Mouse (Mus musculus): ENCODE measurements around the gene Hoxc12. TPM values are rescaled to one million over a fixed set of nuclear protein-coding genes. Genes with fewer than 3 reads are reported as not detected.

The Hoxc12 gene
- polyA plus RNA-seq, 1 experiment, result 4.9 TPM

DNA sequence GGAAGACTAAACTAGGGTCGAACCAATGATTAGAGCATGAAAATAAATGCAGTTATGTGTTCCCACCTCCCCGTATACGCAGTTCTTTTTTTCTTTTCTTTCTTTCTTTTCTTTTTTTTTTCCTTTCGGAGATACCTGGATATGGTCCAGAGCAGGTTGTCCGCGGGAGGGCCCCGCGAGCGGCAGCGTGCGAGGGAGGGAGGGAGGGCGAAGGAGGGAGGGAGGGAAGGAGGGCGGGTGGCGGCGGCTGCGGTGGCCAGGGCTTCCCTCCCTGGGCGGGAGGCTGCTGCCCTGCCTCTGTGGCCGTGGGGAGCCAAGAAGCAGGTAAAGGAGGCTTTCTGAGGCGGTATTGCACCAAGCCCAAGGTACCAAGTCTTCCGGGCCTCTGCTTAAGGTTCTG, 39.6 kb downstream of the Hoxc12 start, which contains the start of gene Hoxc9:
Gene Hoxc9 (plus strand): TSS at position 269 of the 400 bp plus-strand sequence.
- no peak for TF ChIP-seq CEBPB (IDR thresholded peaks at IDR 0.05; ENCODE audit: low read depth)
- Histone ChIP-seq H3K79me2 (ENCODE audit: control insufficient read depth, insufficient read depth) (peaks cover 100% of the 10 kb centered on the region), H3K79me3 (ENCODE audit: low read depth) (peaks cover 93% of the 10 kb centered on the region), H3K36me3 (ENCODE audit: control insufficient read depth, insufficient read depth) (peaks cover 12% of the 10 kb centered on the region), H3K27me3 (ENCODE audit: control insufficient read depth, insufficient read depth, insufficient read length) (no peaks in the 10 kb centered on the region), H3K4me3 (ENCODE audit: insufficient read depth, poor library complexity, severe bottlenecking) (peak within 1 kb of the TSS; percentile 52), H3ac (ENCODE audit: control insufficient read depth, insufficient read length, low read depth) (peak within 1 kb of the TSS; percentile 94)

DNA sequence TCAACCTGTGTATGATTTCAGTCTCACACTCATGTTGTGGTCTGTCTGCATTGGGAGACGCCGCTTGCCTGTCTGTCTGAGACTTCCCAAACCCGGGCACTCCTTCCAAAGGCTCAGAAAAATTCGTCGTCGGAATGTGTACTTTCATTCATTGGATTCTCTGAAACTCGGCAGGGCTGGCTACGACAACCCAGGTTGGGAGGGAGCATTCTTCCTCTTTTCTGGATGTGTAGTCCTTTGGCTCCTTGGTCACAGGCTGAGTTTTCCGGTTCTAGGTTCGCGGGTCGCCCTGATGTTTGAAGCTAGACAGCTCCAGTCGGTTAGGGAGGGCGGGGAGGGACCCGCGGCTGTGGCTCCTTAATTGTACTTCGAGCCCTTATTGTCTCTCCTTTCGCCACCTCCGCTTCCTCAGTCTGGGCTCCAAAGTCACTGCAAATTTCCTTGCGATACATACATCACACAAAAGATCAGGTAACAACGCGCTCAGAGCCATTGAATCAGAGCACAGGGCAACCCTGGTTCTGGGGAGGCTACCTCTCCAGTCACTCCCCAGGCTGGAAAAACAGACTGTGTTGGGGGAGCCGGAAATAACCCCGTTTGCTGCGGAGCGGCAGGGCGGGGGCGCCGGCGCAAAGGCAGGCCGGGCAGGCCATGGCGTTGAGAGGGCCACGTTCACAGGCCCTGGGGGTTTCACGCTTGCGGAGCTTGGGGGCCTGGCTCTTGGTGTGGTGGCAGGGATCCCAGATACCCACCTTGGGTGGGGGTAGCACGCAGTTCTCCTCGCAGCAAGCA, 40.3 kb downstream of the Hoxc12 start:
- H3K79me3 ChIP-seq (ENCODE audit: low read depth), result peaks cover 91% of the 10 kb centered on the region
- no peak for TF ChIP-seq MAX (IDR thresholded peaks at IDR 0.05)
- H3ac ChIP-seq (ENCODE audit: control insufficient read depth, insufficient read length, low read depth), result peak overlapping the region; percentile 94
- H3K27me3 ChIP-seq (ENCODE audit: control insufficient read depth, insufficient read depth, insufficient read length), result no peaks in the 10 kb centered on the region
- H3K4me3 ChIP-seq (ENCODE audit: insufficient read depth, poor library complexity, severe bottlenecking), result peak overlapping the region; percentile 52
- H3K36me3 ChIP-seq (ENCODE audit: control insufficient read depth, insufficient read depth), result peaks cover 12% of the 10 kb centered on the region
- peaks cover 100% of the 10 kb centered on the region for H3K79me2 ChIP-seq (ENCODE audit: control insufficient read depth, insufficient read depth)

DNA sequence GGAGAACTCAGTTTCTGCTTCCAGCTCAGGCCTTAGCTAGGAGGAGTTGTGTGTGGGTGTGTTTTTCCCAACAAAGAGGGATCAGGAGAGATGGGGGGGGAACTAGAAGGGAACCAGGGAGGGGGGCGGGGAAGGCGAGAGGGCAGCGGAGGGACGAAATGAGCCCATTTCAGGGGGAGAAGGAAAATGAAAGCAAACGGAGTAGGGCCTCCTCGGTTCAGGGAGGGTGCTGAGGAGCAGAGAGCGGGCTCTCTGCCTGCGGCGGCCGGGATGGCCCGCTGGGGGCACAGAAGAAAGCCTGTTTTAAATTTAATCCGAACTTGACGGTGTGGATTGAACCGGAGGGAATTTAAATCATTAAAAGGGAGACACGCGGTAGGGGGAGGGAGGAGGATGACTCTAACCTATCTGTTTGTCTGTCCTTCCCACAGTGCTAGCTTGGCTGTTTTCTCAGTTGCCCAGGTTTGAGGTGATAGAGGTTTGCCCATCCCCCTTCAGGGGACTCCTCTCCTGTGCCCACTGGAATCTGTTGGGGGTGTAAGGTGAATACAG, 40.9 kb downstream of the Hoxc12 start:
- Histone ChIP-seq H3K79me3 (ENCODE audit: low read depth) (peaks cover 90% of the 10 kb centered on the region), H3ac (ENCODE audit: control insufficient read depth, insufficient read length, low read depth) (peak overlapping the region; percentile 94), H3K36me3 (ENCODE audit: control insufficient read depth, insufficient read depth) (peaks cover 7% of the 10 kb centered on the region), H3K27me3 (ENCODE audit: control insufficient read depth, insufficient read depth, insufficient read length) (no peaks in the 10 kb centered on the region), H3K4me3 (ENCODE audit: insufficient read depth, poor library complexity, severe bottlenecking) (peak overlapping the region; percentile 52), H3K79me2 (ENCODE audit: control insufficient read depth, insufficient read depth) (peaks cover 100% of the 10 kb centered on the region)
- TF ChIP-seq MAX (IDR thresholded peaks at IDR 0.05) (peak; percentile 4), USF1 (IDR thresholded peaks at IDR 0.05; ENCODE audit: low read depth) (no peak)

DNA sequence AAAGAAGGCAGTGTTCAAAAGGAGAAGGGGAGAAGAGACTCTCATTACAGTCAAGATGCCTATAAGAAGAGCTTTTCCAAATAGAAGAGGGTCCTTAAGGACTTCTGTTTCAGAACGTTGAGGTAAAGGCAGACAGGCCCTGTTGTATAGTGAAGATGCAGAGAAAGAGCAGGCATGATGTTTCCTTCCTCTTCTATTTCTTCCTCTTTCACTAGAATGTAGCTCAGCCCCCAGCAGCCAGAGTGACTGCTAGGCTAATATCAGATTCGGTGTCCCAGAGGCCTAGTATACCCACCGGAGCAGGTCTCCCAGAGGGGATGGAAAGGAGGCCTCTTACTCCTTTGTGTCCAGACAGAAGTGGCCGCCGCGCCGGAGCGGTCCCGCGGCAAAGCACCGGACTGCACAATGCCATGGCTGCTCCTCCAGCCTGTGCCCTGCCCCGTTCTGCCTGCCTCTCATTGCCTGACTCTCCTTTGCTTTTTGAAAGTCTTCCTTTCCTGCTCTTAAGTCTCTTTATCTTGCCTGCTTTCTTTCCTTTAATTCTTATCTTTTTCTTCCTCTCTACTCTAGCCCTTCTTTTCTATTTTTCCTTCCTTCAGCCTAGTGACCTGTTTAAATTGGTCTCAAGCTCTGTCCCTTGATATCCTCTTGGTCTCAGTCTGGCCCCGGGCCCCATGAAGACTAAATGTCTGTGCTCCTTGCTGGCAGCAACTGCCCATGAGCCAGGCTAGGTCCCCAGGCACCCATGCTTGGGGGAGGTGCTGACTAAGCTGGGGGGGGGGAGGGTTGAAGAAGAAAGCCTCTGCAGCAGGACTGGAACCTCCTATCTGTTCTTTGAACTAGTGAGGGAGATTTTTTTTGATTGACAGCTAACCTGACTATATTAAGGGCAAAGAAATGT, 42.3 kb downstream of the Hoxc12 start:
- H3K36me3 ChIP-seq (ENCODE audit: control insufficient read depth, insufficient read depth), result peaks cover under 1% of the 10 kb centered on the region
- peak overlapping the region; percentile 28 for H3ac ChIP-seq (ENCODE audit: control insufficient read depth, insufficient read length, low read depth)
- H3K79me2 ChIP-seq (ENCODE audit: control insufficient read depth, insufficient read depth), result peaks cover 100% of the 10 kb centered on the region
- peaks cover 88% of the 10 kb centered on the region for H3K79me3 ChIP-seq (ENCODE audit: low read depth)
- TF ChIP-seq FOSL1 (IDR thresholded peaks at IDR 0.05; ENCODE audit: insufficient read depth, low read length, poor library complexity, severe bottlenecking), result no peak
- TF ChIP-seq MYOD1 (IDR thresholded peaks at IDR 0.05; ENCODE audit: control insufficient read depth, insufficient read length, low read depth), result no peak
- TF ChIP-seq CEBPB (IDR thresholded peaks at IDR 0.05; ENCODE audit: low read depth), result no peak
- no peak for TF ChIP-seq CTCF (IDR thresholded peaks at IDR 0.05; ENCODE audit: control insufficient read depth, insufficient read depth, insufficient read length)
- no peak for TF ChIP-seq USF1 (IDR thresholded peaks at IDR 0.05; ENCODE audit: low read depth)
- no peak for TF ChIP-seq MYOG (IDR thresholded peaks at IDR 0.05; ENCODE audit: control insufficient read depth, extremely low read depth, insufficient read length)
- TF ChIP-seq MAX (IDR thresholded peaks at IDR 0.05), result no peak
- H3K27me3 ChIP-seq (ENCODE audit: control insufficient read depth, insufficient read depth, insufficient read length), result no peaks in the 10 kb centered on the region
- peak overlapping the region; percentile 8 for H3K4me3 ChIP-seq (ENCODE audit: insufficient read depth, poor library complexity, severe bottlenecking)

DNA sequence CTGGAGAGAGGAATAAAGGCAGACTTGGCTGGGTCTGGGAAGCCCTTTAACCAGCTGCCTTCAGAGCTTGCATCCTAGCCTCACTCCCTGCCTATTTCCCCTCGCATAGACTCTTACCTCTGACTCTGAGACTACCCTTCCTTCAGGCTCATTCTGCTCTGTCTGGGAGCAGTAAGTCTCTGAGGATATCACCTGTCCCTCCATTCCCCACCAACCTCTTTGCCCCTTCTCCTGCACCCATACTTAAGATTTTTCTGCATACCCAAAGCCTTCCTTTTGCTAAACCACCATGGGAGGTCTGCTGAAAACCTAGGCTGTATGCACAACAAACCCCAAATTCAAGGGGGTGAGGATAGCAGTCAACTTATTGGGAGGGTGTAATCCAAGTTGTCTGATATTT, 43.4 kb downstream of the Hoxc12 start:
- no peaks in the 10 kb centered on the region for H3K27me3 ChIP-seq (ENCODE audit: control insufficient read depth, insufficient read depth, insufficient read length)
- H3K79me3 ChIP-seq (ENCODE audit: low read depth), result peaks cover 77% of the 10 kb centered on the region
- TF ChIP-seq FOSL1 (IDR thresholded peaks at IDR 0.05; ENCODE audit: insufficient read depth, low read length, poor library complexity, severe bottlenecking) (no peak), MAX (IDR thresholded peaks at IDR 0.05) (no peak)
- H3K79me2 ChIP-seq (ENCODE audit: control insufficient read depth, insufficient read depth), result peaks cover 100% of the 10 kb centered on the region
- no peak overlapping the region for H3ac ChIP-seq (ENCODE audit: control insufficient read depth, insufficient read length, low read depth)
- peaks cover 11% of the 10 kb centered on the region for H3K36me3 ChIP-seq (ENCODE audit: control insufficient read depth, insufficient read depth)
- no peak overlapping the region for H3K4me3 ChIP-seq (ENCODE audit: insufficient read depth, poor library complexity, severe bottlenecking)

DNA sequence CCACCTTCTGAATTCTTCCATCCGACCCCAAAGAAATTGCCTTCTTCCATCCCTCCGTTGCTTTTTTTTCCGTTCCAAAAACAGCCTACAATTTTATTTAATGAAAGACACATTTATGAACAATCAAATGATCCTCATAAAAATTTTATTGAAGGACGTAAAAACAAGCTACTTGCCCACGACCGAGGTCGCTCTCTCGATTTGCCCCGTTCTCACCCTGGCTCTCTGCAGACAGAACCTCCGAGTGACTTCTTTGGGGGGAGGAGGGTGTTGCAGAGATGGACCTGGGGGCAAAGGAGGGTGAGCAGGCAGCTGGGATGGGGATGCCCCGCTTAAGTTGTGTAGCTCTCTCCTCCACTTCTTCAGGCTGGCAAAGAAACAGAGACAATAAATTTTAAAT, 43.8 kb downstream of the Hoxc12 start:
- Histone ChIP-seq H3K36me3 (ENCODE audit: control insufficient read depth, insufficient read depth) (peaks cover 15% of the 10 kb centered on the region), H3ac (ENCODE audit: control insufficient read depth, insufficient read length, low read depth) (peak overlapping the region; percentile 54), H3K4me3 (ENCODE audit: insufficient read depth, poor library complexity, severe bottlenecking) (peak overlapping the region; percentile 49), H3K79me3 (ENCODE audit: low read depth) (peaks cover 73% of the 10 kb centered on the region), H3K79me2 (ENCODE audit: control insufficient read depth, insufficient read depth) (peaks cover 100% of the 10 kb centered on the region), H3K27me3 (ENCODE audit: control insufficient read depth, insufficient read depth, insufficient read length) (no peaks in the 10 kb centered on the region)
- TF ChIP-seq FOSL1 (IDR thresholded peaks at IDR 0.05; ENCODE audit: insufficient read depth, low read length, poor library complexity, severe bottlenecking), result no peak
- TF ChIP-seq MAX (IDR thresholded peaks at IDR 0.05), result no peak
- no peak for TF ChIP-seq CEBPB (IDR thresholded peaks at IDR 0.05; ENCODE audit: low read depth)
- TF ChIP-seq MYOD1 (IDR thresholded peaks at IDR 0.05; ENCODE audit: control insufficient read depth, insufficient read length, low read depth), result no peak
- TF ChIP-seq MYOG (IDR thresholded peaks at IDR 0.05; ENCODE audit: control insufficient read depth, extremely low read depth, insufficient read length), result no peak
- no peak for TF ChIP-seq CTCF (IDR thresholded peaks at IDR 0.05; ENCODE audit: control insufficient read depth, insufficient read depth, insufficient read length)
- TF ChIP-seq USF1 (IDR thresholded peaks at IDR 0.05; ENCODE audit: low read depth), result no peak
